Mouse (Mus musculus): ENCODE measurements around the gene Opa1.

The Opa1 gene

GRCm38 (mm10) chr16:29689187-29689819 lies 110.2 kb downstream of the Opa1 start:
- DNase-seq (ENCODE audit: low read depth, low spot score): no peak

GRCm38 (mm10) chr16:29693025-29693682 lies 114.0 kb downstream of the Opa1 start:
- no peak for DNase-seq (ENCODE audit: low read depth, low spot score)

GRCm38 (mm10) chr16:29693791-29694419 lies 114.8 kb downstream of the Opa1 start:
- DNase-seq (ENCODE audit: low read depth, low spot score): no peak

- no peak for DNase-seq (ENCODE audit: low read depth, low spot score)
Measured at GRCm38 (mm10) chr16:29694420-29694959, 115.4 kb downstream of the Opa1 start.

All from ZHBTc4 (cell line).